Mouse (Mus musculus) E14TG2a.4 (cell line): ENCODE measurements around the gene Krt18.

Experiments used
- CTCF ChIP-seq: conservative IDR thresholded peaks from 2 replicates; pipeline ENCODE4 v1.5.1; 2014; ENCODE audit warnings: low read length
- POU5F1 ChIP-seq: IDR thresholded peaks from 2 replicates; pipeline ENCODE4 v1.6.1; 2014; ENCODE audit warnings: low read length, borderline replicate concordance

DNA sequence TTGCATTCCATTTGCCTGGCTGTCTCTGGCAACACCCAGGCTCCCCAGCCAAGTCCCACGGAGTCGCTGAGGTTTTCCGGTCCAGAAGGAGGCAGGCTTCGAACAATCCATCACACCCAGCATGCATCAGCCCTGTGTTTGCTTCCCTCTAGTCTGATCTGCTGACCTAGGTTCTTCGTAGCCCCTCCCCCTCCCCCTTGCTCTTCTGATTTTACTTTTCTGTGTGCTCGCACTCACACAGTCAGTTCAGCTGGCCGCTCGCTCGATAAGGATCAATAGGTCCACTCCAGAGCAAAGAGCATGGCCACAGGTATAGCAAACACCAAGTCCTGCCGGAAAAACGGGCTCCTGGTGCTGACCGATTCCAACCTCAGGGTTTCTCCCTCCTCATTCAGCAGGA is 1.6 kb upstream of the Krt18 start:
- TF ChIP-seq CTCF (no peak), POU5F1 (no peak)
